Mouse (Mus musculus): ENCODE data around the gene Heg1. TPM values are rescaled to one million over a fixed set of nuclear protein-coding genes. Genes with fewer than 3 reads are reported as not detected.

The Heg1 gene
- polyA plus RNA-seq, 2 experiments: 3.2 to 3.5 TPM

- Histone ChIP-seq H3K27me3 (ENCODE audit: control insufficient read depth, insufficient read depth, low read length) (no peaks in the 10 kb centered on the region), H3K9me3 (ENCODE audit: control insufficient read depth, low read length) (no peaks in the 10 kb centered on the region), H3K4me1 (replicated peaks; ENCODE audit: control insufficient read depth in 2 of 2, insufficient read depth in 2 of 2, low read length in 1 of 2) (peaks cover 0 to 6% of the 10 kb centered on the region in 2 experiments; a peak in 1 of 4 replicates), H3K9ac (replicated peaks) (no peak overlapping the region), H3K4me3 (ENCODE audit: insufficient read depth in 1 of 2, low read depth in 2 of 2, low read length in 2 of 2) (no peak overlapping the region), H3K4me2 (ENCODE audit: low read depth) (no peak overlapping the region), H3K27ac (no peak overlapping the region), H3K36me3 (replicated peaks; ENCODE audit: control insufficient read depth, insufficient read depth, low read depth) (no peaks in the 10 kb centered on the region)
- no peak for ATAC-seq (ENCODE audit: insufficient read depth)
- 52% methylated on average over 13 of the region's 13 CpGs for WGBS (ENCODE audit: insufficient replicate concordance)
- DNase-seq (ENCODE audit: low read depth in 3 of 3, low spot score in 3 of 3): no peak
- no peak for TF ChIP-seq CTCF (IDR thresholded peaks at IDR 0.05; ENCODE audit: low read depth)
- TF ChIP-seq EP300 (IDR thresholded peaks at IDR 0.05; ENCODE audit: low read depth): no peak
These were observed 12.8 kb downstream of the Heg1 start for GRCm38 (mm10) chr16:33696811-33697575.

GRCm38 (mm10) chr16:33697576-33698276 is 13.6 kb downstream of the Heg1 start:
- ATAC-seq (ENCODE audit: insufficient read depth): no peak
- Histone ChIP-seq H3K9me3 (ENCODE audit: control insufficient read depth, low read length) (no peaks in the 10 kb centered on the region), H3K4me2 (ENCODE audit: low read depth) (no peak overlapping the region), H3K9ac (replicated peaks) (no peak overlapping the region), H3K27me3 (ENCODE audit: control insufficient read depth, insufficient read depth, low read length) (no peaks in the 10 kb centered on the region), H3K4me1 (replicated peaks; ENCODE audit: control insufficient read depth in 2 of 2, insufficient read depth in 2 of 2, low read length in 1 of 2) (0 out of 4 replicates have a peak, but pooled peaks cover 0 to 5% of the 10 kb centered on the region in 2 experiments), H3K27ac (no peak overlapping the region), H3K36me3 (replicated peaks; ENCODE audit: control insufficient read depth, insufficient read depth, low read depth) (no peaks in the 10 kb centered on the region), H3K4me3 (ENCODE audit: insufficient read depth in 1 of 2, low read depth in 2 of 2, low read length in 2 of 2) (no peak overlapping the region)
- WGBS (ENCODE audit: insufficient replicate concordance): 56% methylated on average over 9 of the region's 9 CpGs
- no peak for TF ChIP-seq EP300 (IDR thresholded peaks at IDR 0.05; ENCODE audit: low read depth)
- no peak for TF ChIP-seq CTCF (IDR thresholded peaks at IDR 0.05; ENCODE audit: low read depth)
- no peak for DNase-seq (ENCODE audit: low read depth in 3 of 3, low spot score in 3 of 3)

GRCm38 (mm10) chr16:33698277-33698790 is 14.2 kb downstream of the Heg1 start:
- Histone ChIP-seq H3K4me3 (ENCODE audit: insufficient read depth in 1 of 2, low read depth in 2 of 2, low read length in 2 of 2) (no peak overlapping the region), H3K9ac (replicated peaks) (no peak overlapping the region), H3K27me3 (ENCODE audit: control insufficient read depth, insufficient read depth, low read length) (no peaks in the 10 kb centered on the region), H3K9me3 (ENCODE audit: control insufficient read depth, low read length) (no peaks in the 10 kb centered on the region), H3K4me2 (ENCODE audit: low read depth) (no peak overlapping the region), H3K4me1 (replicated peaks; ENCODE audit: control insufficient read depth in 2 of 2, insufficient read depth in 2 of 2, low read length in 1 of 2) (0 out of 4 replicates have a peak, but pooled peaks cover 0 to 5% of the 10 kb centered on the region in 2 experiments), H3K27ac (no peak overlapping the region), H3K36me3 (replicated peaks; ENCODE audit: control insufficient read depth, insufficient read depth, low read depth) (no peaks in the 10 kb centered on the region)
- ATAC-seq (ENCODE audit: insufficient read depth) (no peak), DNase-seq (ENCODE audit: low read depth in 3 of 3, low spot score in 3 of 3) (no peak)
- 59% methylated on average over 12 of the region's 12 CpGs for whole genome bisulfite sequencing (ENCODE audit: insufficient replicate concordance)
- TF ChIP-seq EP300 (IDR thresholded peaks at IDR 0.05; ENCODE audit: low read depth): no peak
- no peak for TF ChIP-seq CTCF (IDR thresholded peaks at IDR 0.05; ENCODE audit: low read depth)

- WGBS (ENCODE audit: insufficient replicate concordance): 65% methylated on average over 5 of the region's 5 CpGs
- no peak for ATAC-seq (ENCODE audit: insufficient read depth)
- no peak for TF ChIP-seq EP300 (IDR thresholded peaks at IDR 0.05; ENCODE audit: low read depth)
- no peak for TF ChIP-seq CTCF (IDR thresholded peaks at IDR 0.05; ENCODE audit: low read depth)
These were observed 16.4 kb downstream of the Heg1 start for GRCm38 (mm10) chr16:33700584-33700983.

GRCm38 (mm10) chr16:33701872-33702271 is 17.7 kb downstream of the Heg1 start:
- H3K9ac ChIP-seq (replicated peaks): no peak overlapping the region
- TF ChIP-seq CTCF (IDR thresholded peaks at IDR 0.05; ENCODE audit: low read depth): no peak
- TF ChIP-seq EP300 (IDR thresholded peaks at IDR 0.05; ENCODE audit: low read depth): no peak
- 70% methylated on average over 4 of the region's 4 CpGs for WGBS (ENCODE audit: insufficient replicate concordance)
- no peak overlapping the region for H3K4me2 ChIP-seq (ENCODE audit: low read depth)
- H3K4me1 ChIP-seq (replicated peaks; ENCODE audit: control insufficient read depth in 2 of 2, insufficient read depth in 2 of 2, low read length in 1 of 2): peaks cover 0 to 10% of the 10 kb centered on the region in 2 experiments; a peak in 2 of 4 replicates
- no peak overlapping the region for H3K4me3 ChIP-seq (ENCODE audit: insufficient read depth in 1 of 2, low read depth in 2 of 2, low read length in 2 of 2)
- no peak for DNase-seq (ENCODE audit: low read depth in 3 of 3, low spot score in 3 of 3)
- H3K27me3 ChIP-seq (ENCODE audit: control insufficient read depth, insufficient read depth, low read length): no peaks in the 10 kb centered on the region
- ATAC-seq (ENCODE audit: insufficient read depth): no peak
- no peaks in the 10 kb centered on the region for H3K36me3 ChIP-seq (replicated peaks; ENCODE audit: control insufficient read depth, insufficient read depth, low read depth)
- no peaks in the 10 kb centered on the region for H3K9me3 ChIP-seq (ENCODE audit: control insufficient read depth, low read length)
- no peak overlapping the region for H3K27ac ChIP-seq

More at GRCm38 (mm10) chr16:33700584-33700983, 16.4 kb downstream of the Heg1 start:
- Histone ChIP-seq H3K27me3 (ENCODE audit: control insufficient read depth, insufficient read depth, low read length) (no peaks in the 10 kb centered on the region), H3K27ac (no peak overlapping the region), H3K9me3 (ENCODE audit: control insufficient read depth, low read length) (no peaks in the 10 kb centered on the region), H3K36me3 (replicated peaks; ENCODE audit: control insufficient read depth, insufficient read depth, low read depth) (no peaks in the 10 kb centered on the region), H3K4me3 (ENCODE audit: insufficient read depth in 1 of 2, low read depth in 2 of 2, low read length in 2 of 2) (no peak overlapping the region), H3K4me2 (ENCODE audit: low read depth) (no peak overlapping the region), H3K9ac (replicated peaks) (no peak overlapping the region), H3K4me1 (replicated peaks; ENCODE audit: control insufficient read depth in 2 of 2, insufficient read depth in 2 of 2, low read length in 1 of 2) (peaks cover 0 to 10% of the 10 kb centered on the region in 2 experiments; a peak in 2 of 4 replicates)
- no peak for DNase-seq (ENCODE audit: low read depth in 3 of 3, low spot score in 3 of 3)
